Mouse (Mus musculus) spleen, adult 18-20 months (tissue): ENCODE measurements around the gene Prkci.

ENCODE experiments used
- DNase-seq, 2 experiments: peaks; one replicate each; pipeline ENCODE4 v3.0.0; 2022; ENCODE audit warnings: mixed read lengths in 2 of 2

The Prkci gene

GRCm38 (mm10) chr3:30995283-30995898 lies at the start of gene Prkci:
Gene Prkci, plus strand, starts transcription at chr3:30995747.
- DNase-seq = peak; percentile 85 to 92

DNA sequence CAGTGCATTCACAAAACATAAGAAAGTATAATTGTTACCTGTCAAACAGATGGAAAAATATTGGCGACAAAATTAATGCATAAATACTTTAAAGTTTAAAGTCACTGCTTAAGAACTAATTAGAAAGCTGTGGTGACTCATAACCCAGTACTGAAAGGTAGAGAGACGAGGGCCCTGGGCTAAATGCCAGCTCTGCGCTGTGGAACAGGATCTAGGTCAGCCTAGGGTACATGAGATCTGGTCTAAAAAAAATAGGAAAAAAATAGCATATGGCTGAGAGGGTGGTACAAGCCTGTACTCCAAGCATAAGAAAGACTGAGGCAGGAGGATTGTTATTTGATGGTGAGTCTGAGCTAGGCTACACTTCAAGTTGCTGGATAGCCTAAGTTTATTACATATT lies 43.9 kb upstream of the Prkci start:
- DNase-seq = no peak

DNA sequence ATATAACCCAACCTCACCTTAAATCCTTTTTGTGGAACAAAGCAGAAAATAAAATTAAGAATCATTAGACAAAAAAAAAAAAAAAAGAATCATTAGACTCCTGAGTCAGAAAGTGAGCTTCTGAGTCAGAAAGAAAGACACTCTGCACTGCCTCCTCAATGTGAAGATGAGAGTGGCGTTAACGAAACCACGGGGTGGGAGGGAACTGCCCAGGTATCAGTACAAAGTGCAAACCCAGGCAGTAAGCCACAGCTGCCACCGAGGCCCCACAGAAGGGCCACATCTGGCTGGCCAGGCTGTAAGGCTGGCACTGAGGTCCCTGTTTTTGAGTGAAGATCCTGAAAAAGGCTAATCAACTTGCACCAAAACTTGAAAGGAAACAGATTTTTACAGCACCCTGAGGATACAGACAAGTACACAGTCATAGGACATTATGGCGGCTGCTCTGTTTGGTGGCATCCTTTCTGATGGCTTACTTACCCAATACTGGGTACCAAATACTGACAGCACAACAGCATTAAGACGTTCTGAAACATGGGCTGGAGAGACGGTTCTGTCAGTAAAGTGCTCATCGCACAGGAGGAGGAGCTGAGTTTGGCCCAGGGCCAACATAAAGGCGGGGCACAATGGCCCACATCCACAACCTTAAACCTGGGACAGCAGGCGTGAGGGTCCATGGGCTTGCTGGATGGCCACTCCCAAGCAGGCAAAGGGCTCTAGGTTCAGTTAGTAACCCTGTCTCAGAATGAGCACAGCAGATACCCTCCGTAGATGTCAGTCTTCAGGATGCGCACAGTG lies 43.1 kb upstream of the Prkci start:
- no peak for DNase-seq

DNA sequence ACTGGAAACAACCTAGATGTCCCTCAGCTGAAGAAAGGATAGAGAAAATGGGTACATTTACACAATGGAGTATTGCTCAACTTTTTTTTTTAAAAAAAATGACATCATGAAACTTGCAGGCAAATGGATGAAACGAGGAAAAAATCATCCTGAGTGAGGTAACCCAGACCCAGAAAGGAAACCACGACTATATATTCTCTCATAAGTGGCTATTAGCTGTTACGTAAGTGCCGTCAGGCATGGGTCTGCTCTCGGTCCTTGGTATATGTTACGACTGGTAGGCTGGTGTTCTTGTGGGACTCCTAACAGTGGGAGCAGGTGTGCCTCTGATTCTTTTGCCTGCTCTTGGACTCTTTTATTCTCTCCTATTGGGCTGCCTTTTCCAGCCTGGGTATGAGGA lies 39.2 kb upstream of the Prkci start:
- DNase-seq = no peak

GRCm38 (mm10) chr3:30958709-30959108 lies 36.8 kb upstream of the Prkci start:
- no peak for DNase-seq

DNA sequence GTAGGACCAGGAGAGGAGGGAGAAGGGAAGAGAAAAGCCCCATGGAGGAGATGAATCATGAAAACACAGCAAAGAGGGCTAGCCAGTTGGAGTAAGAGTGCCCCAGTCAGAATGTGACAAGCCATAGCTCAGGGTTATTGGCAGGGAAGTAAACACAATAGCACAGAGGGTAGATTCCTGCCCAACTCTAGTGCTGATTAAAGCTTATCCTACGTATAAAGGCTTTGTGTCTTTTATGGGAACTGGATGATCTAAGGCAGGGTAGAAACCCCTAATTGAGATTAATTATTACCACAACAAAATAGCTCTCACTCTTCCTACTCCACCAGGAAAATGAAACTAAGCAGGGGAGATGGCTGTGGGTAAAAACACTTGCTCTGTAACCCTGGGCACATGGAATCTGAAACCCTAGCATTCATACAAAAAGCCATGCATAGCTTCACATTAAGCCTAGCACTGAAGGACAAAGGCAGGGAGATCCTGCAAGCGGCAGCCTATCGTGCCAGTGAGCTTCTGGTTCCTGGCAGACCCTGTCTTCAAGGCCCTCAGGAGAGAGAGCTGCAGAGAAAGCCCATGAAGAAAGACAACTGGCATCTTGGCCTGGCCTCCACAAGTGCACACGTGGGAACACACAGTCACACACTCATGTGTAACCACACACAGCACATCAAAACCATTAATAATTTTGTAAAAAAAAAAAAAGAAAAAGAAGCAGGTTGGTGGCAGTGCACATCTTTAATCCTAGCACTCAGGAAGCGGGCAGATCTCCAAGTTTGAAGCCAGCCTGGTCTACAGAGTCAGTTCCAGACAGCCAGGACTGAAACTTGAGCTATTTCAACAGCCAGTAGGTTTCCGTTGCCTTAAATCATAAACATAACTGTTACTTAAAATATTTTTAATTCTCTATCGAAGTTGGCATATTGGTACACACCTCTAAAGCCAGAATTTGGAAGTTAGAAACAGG lies 35.4 kb upstream of the Prkci start:
- DNase-seq = no peak

- DNase-seq = no peak
These were observed 32.4 kb upstream of the Prkci start for GRCm38 (mm10) chr3:30963100-30963499.

DNA sequence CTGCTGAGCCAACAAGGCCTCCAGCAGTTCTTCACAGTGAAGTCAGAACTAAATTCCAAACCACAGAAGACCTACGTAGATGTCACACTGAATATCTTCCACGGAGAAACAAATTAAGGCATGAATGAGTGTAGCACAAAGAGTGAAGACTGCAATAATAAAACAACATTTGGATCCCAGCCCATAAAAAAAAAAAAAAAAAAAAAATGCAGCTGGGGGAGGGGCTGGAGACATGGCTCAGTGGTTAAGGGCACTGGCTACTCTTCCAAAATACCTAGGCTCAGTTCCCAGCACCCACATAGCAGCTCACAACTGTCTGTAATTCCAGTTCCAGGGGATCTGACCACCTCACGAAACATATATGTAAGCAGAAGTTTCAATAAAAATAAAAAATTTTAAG lies 31.3 kb upstream of the Prkci start:
- no peak for DNase-seq

- no peak for DNase-seq
These were observed 29.9 kb upstream of the Prkci start for GRCm38 (mm10) chr3:30965644-30966043.

DNA sequence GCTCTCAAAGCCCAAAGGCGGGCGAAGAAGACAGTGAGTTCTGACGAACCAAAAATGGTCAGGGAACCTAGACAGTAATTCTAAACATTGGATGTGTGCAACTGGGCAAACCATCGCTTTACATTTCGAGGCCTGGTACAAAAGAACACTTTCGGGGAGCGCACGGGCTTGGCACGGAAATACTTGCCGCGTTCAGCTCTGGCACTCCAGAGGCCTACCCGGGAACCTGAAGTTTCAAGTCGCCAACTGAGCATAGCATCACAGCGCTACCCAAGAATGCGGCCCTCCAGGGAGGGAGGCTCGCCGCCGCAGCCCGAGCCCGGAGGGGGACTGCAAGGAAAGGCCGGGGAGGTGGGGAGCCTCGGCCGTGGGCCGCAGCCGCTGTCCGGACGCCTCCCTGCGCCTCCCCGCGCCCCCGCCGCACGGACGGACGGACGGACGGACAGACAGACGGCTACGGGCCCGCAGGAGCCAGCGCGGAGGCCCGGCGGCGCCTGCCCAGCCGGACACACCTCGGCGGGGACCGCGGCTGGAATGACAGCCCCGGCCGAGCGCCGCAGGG lies 26.9 kb upstream of the Prkci start:
- peak; percentile 32 to 48 for DNase-seq

DNA sequence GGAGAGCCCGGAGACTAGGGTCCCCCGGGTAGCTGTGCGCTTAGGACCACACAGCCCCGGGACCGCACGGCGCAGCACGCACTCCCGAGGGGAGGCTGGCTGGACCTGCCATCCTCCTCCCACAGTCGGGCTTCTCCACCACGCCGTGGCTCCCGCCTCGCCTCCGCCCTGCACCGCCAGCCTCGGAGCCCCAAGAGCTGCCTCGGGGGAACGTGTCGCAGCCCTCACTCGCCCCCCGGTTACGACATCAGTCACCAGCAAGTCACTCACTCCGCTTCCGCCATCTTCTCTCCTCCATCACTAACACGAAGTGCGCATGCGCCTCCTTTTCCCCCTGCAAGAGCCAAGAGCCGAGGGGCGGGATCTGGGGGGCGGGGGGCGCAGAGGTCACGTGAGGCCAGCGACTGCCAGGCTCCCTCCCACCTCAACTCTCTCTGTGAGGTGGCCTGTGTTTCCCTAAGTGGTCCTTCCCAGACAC lies 26.4 kb upstream of the Prkci start, which contains the start of gene Phc3:
Phc3 (minus strand) TSS at position 312 of the 478 bp plus-strand sequence.
- peak; percentile 85 to 86 for DNase-seq

DNA sequence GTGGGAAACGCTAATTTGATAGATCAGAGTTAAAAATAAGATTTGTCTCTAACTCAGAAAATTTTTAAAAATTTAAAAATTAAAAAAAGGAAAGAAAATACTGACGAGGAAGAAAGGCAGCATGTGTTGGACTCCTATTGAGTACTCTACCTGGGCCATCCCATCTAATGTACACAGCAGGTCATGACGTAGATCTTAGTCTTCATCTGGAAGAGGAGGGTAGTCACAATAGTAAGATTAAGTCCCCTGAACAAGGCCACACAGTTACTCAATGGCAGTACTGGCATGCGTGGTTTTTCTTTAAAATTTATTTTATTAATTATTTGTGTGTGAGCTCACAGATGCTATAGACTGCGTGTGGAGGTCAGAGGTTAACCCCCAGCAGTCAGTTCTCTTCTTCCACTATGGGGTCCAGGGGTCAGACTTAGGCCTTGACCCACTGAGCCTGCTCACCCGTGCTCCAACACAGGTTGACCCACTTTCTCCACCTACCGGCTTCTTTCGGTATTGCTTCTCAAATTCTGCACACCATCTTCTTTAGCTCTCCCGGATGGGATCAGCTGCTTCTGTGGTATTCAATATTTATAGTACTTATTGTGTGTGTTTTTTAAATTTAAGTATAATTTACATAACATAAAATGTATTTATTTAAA lies 20.3 kb upstream of the Prkci start:
- DNase-seq = peak in 1 of 2 experiments; percentile 71

DNA sequence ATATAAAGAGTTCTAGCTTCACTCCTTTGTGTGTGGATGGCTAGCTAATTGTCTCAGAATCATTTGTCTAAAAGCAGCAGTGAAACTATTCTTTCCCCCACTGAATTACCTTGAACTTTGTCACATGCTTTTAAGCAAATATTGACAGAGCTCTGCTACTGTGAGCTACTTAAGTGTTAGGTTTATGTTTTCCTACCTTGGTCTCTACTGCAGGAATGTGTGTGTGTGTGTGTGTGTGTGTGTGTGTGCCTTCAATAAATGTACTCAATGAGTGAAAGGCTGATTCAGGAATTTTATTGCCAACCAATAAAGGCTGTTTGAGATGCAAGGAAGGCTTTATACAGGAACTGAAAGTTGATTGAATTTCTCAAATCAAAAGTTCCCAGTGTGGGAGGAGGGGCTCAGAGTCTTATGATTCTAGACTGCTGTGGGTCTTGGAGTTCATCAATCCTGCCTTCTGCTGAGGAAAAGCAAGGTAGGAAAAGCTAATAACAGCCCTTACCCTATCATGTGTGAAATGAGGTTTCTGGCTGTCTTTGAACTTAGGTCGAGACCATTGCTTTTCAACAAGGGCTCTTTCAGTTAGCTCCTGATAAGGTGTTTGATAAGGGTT lies 18.4 kb upstream of the Prkci start:
- DNase-seq = no peak

- no peak for DNase-seq
These were observed 13.7 kb upstream of the Prkci start for GRCm38 (mm10) chr3:30981616-30982380.

GRCm38 (mm10) chr3:30982924-30983536 lies 12.5 kb upstream of the Prkci start:
- DNase-seq = no peak

DNA sequence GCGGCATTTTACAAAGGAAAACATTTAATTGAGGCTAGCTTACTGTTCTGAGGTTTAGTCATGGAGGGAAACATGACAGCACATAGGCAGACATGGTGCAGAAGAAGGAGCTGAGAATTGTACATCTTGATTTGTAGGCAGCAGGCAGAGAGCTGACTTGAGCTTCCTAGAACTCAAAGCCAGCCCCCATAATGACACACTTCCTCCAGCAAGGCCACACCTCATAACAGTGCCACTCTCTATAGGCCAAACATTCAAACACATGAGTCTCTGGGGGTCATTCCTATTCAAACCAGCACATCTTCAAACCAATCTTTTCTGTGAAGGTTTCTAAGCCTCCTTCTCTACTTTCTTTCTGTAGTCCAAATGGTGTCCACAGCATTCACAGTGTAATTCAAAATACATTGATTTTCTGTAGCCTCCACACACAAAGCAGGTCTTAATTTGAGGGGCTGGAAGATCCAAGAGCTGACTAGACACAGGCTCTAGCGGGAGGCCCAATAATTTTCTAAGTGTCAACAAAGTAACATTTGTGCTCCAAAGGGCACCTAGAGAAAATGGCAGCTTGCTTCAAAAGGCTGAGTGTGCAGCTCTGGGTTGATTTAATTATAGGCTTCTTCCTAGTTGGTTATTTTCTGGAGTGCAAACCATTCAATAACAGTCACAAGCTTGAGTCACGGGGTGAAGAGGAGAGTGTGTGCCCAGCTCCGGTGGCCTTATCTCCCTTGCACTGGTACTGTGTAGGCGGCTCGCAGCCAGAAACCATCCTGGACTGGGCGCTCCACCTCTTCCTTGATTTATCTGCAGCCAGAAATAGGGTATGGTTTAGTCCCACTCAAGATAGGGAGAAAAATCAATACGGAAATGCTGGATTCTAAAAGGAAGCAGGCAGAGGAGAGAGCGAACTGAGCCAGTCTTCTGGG lies 7.9 kb upstream of the Prkci start:
- DNase-seq = no peak

- no peak for DNase-seq
These were observed 3.4 kb upstream of the Prkci start for GRCm38 (mm10) chr3:30992161-30992560.

DNA sequence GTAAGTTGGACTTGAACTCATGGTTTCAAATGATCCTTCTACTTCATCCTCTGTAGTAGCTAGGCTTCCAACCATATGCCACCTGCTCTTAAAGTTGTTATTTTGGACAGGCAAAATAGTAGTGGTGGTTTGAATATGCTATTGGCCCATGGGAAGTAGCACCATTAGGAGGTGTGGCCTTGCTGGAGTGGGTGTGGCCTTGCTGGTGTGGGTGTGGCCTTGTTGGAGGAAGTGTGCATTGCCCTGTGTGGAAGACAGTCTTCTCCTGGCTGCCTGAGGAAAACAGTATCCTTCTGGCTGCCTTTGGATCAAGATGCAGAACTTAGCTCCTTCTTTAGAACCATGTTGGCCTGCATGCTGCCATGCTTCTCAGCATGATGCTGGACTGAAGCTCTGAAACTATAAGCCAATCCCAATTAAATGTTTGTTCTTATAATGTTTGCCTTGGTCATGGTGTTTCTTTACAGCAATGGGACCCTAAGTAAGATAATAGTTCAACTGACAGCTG lies 2.4 kb upstream of the Prkci start:
- peak; percentile 32 to 44 for DNase-seq

GRCm38 (mm10) chr3:30994859-30995258 lies 688 bp upstream of the Prkci start:
- no peak for DNase-seq
